Mouse (Mus musculus) left cerebral cortex, adult 18-20 months (tissue): ENCODE measurements at regions not wholly inside any gene's neighbourhood (a gene's known extent, or its start where the extent isn't known, plus 50 kb on each side); places are given as distances from the start of the nearest gene placed in this dataset.

Experiments
- DNase-seq, 2 experiments: peaks; one replicate each; pipeline ENCODE4 v3.0.0; 2021 to 2022; ENCODE audit warnings: low spot score in 2 of 2, mixed read lengths in 1 of 2

GRCm38 (mm10) chr3:101162536-101163159 lies 52.6 kb upstream of the Ptgfrn start:
- DNase-seq, result no peak

GRCm38 (mm10) chr3:101161941-101162531 lies 52.0 kb upstream of the Ptgfrn start:
- peak in 1 of 2 experiments; percentile 15 for DNase-seq

GRCm38 (mm10) chr3:101161421-101161940 lies 51.4 kb upstream of the Ptgfrn start:
- DNase-seq, result no peak
